Mouse (Mus musculus): ENCODE measurements around the gene Capns1.

GRCm38 (mm10) chr7:30193013-30193412 is 5.6 kb downstream of the Capns1 start:
- TF ChIP-seq POLR2A (IDR thresholded peaks at IDR 0.05; ENCODE audit: extremely low read depth, insufficient read depth, low read length) (no peak), CTCF (IDR thresholded peaks at IDR 0.05; ENCODE audit: low read depth, low read length) (no peak)

Measured in liver, adult 2 months (tissue).